Mouse (Mus musculus): ENCODE results near the gene Abhd17b. TPM values are rescaled to one million over a fixed set of nuclear protein-coding genes. Genes with fewer than 3 reads are reported as not detected.

The Abhd17b gene
- polyA plus RNA-seq, 1 experiment from 2014 or later, result 29.1 TPM

DNA sequence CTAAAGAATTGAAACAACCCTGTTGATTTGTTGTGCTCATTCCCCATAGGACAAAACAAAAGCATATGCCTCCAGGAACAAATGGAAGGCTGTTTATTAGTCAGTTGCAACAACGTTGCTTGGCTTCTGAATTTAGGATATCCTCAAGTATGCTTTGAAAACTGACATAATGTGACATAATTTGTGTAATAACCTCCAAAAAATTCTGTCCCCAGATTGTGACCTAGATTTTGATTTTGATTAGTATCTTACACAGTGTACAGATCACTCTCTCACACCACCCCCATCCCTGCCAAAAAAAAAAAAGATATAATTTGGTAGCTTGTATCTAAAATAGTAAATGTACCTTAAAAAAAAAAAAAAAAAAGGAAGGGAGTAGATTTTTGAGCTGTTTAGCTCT lies 7.7 kb downstream of the Abhd17b start:
- H3K27me3 ChIP-seq, result no peaks in the 10 kb centered on the region
- H3K9ac ChIP-seq, result no peak overlapping the region
- H3K27ac ChIP-seq, result no peak overlapping the region
- 0 out of 2 replicates have a peak, but pooled peaks cover 6% of the 10 kb centered on the region for H3K4me1 ChIP-seq
- 90% methylated on average over 1 of the region's 1 CpGs for WGBS
- ATAC-seq (replicated peaks; ENCODE audit: low FRiP score), result no peak
- no peaks in the 10 kb centered on the region for H3K36me3 ChIP-seq
- no peak overlapping the region for H3K4me3 ChIP-seq (replicated peaks)
- no peaks in the 10 kb centered on the region for H3K9me3 ChIP-seq (replicated peaks)
- no peak overlapping the region for H3K4me2 ChIP-seq

DNA sequence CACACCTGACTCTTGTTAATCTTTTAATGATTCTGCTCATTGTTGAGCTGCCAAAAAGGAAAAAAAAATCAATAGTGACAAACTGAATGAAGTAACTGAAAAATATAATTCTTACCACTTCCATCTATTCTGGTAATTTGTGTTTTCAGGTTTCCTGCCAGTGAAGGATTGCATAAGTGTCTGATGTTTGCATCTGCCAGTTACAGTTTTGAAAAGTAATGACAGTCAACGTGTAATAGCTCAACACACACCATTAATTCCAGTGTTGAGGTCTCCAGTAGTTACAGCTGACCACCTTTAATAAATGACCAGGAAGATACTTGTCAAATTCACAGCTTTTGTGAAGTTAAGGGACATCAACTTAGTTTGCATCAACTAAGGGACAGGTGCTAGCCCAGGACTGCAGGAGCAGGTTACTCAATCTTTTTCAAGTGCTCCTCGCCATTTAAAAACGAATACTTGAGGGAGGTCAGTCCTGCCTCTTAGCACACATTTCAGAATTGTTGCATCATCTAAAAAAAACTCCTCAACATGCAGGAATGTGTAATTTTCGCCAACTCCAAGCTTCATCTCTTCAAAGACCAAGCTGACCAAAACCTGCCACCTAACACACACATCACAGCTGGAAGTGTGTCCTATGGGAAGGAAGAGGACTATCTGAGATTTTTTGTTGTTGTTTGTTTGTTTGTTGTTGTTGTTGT lies 10.9 kb downstream of the Abhd17b start:
- no peak overlapping the region for H3K4me3 ChIP-seq (replicated peaks)
- no peak overlapping the region for H3K4me2 ChIP-seq
- no peaks in the 10 kb centered on the region for H3K9me3 ChIP-seq (replicated peaks)
- no peaks in the 10 kb centered on the region for H3K27me3 ChIP-seq
- H3K27ac ChIP-seq, result no peak overlapping the region
- 74% methylated on average over 4 of the region's 4 CpGs for WGBS
- H3K36me3 ChIP-seq, result no peaks in the 10 kb centered on the region
- no peak overlapping the region for H3K9ac ChIP-seq
- no peak for ATAC-seq (replicated peaks; ENCODE audit: low FRiP score)
- 0 out of 2 replicates have a peak, but pooled peaks cover 6% of the 10 kb centered on the region for H3K4me1 ChIP-seq

DNA sequence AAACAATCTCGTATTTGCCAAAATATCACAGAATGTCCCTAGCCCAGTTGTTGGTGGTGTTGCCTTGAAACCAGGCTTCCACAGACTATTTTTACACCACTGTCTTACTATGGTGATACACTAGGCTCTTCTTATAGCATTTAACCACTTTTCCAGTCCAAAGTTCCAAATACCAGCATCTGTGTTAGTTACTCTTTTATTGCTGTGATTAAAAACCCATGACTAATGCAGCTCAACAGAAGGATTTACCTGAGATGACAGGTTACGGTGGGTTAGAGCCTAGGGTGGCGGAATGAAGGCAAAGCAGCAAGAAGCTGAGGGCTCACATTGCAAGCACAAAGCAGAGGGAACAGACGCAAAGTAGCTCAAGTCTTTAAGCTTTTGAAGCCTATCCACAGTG lies 16.7 kb downstream of the Abhd17b start:
- Histone ChIP-seq H3K4me1 (no peaks in the 10 kb centered on the region), H3K4me2 (no peak overlapping the region), H3K9ac (no peak overlapping the region), H3K9me3 (replicated peaks) (peaks cover 4% of the 10 kb centered on the region; the same call in 1 of the 2 replicates), H3K27me3 (no peaks in the 10 kb centered on the region), H3K27ac (no peak overlapping the region), H3K4me3 (replicated peaks) (no peak overlapping the region), H3K36me3 (peaks cover 14% of the 10 kb centered on the region; the same call in 1 of the 2 replicates)
- no peak for ATAC-seq (replicated peaks; ENCODE audit: low FRiP score)
- WGBS, result 86% methylated on average over 4 of the region's 4 CpGs

DNA sequence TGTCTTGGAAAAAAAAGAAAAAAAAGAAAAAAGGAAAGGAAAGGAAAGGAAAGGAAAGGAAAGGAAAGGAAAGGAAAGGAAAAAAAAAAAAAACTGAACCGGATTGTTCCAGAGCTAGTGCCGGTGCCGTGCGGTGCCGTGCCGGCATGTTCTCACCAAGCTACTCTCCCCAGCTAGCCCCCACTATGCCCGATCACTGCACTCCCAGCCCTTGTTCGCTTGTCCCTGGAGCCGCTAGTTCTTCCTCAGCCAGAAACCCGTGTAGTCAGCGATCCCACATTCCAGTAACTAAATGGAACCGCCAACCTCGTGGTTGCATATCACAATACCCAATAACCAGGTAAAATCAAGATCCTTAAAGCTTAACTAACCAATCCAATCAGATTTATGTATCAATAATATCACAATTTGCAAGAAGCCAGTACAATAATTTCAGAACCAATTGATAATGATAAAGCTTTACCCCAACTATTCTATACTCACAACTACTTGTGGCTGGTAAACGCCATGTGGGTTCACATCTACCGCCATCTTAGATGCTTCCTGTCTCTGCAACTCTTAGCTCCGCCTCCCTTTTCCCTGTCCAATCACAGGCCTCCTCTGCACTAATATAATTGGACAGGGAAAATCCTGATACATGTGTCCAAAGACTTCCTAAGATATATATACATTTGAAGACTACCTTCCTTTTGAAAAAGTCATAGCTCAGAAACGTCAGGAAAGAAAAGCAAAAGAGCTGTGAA lies 21.5 kb downstream of the Abhd17b start:
- Histone ChIP-seq H3K4me2 (no peak overlapping the region), H3K4me3 (replicated peaks) (no peak overlapping the region), H3K4me1 (no peaks in the 10 kb centered on the region), H3K27me3 (no peaks in the 10 kb centered on the region), H3K9ac (no peak overlapping the region), H3K27ac (no peak overlapping the region), H3K36me3 (peaks cover 28% of the 10 kb centered on the region; the same call in 1 of the 2 replicates), H3K9me3 (replicated peaks) (peaks cover 4% of the 10 kb centered on the region)
- ATAC-seq (replicated peaks; ENCODE audit: low FRiP score), result no peak
- 96% methylated on average over 17 of the region's 17 CpGs for WGBS

DNA sequence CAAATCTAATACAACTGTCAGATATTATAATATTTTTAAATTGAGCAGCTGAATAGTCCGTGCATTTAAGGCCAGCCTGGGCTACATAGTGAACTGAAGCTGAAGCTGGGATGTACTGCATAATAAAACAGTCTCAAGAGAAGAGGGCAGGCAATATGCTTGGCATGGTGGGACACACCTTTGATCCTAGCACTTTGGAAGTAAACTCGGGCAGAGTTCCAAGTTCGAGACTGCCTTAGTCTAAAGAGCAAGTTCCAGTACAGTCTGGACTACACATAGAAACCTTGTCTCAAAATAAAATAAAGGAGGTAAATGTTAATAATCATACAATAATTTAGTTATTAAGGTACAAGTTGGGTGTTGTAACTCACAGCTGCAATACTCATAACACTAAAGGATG lies 27.1 kb downstream of the Abhd17b start:
- no peaks in the 10 kb centered on the region; the same call in 1 of the 2 replicates for H3K9me3 ChIP-seq (replicated peaks)
- no peaks in the 10 kb centered on the region for H3K4me1 ChIP-seq
- peaks cover 45% of the 10 kb centered on the region for H3K36me3 ChIP-seq
- H3K4me2 ChIP-seq, result no peak overlapping the region
- WGBS, result 95% methylated on average over 3 of the region's 3 CpGs
- H3K27me3 ChIP-seq, result no peaks in the 10 kb centered on the region
- ATAC-seq (replicated peaks; ENCODE audit: low FRiP score), result no peak
- H3K27ac ChIP-seq, result no peak overlapping the region
- H3K9ac ChIP-seq, result no peak overlapping the region
- H3K4me3 ChIP-seq (replicated peaks), result no peak overlapping the region

DNA sequence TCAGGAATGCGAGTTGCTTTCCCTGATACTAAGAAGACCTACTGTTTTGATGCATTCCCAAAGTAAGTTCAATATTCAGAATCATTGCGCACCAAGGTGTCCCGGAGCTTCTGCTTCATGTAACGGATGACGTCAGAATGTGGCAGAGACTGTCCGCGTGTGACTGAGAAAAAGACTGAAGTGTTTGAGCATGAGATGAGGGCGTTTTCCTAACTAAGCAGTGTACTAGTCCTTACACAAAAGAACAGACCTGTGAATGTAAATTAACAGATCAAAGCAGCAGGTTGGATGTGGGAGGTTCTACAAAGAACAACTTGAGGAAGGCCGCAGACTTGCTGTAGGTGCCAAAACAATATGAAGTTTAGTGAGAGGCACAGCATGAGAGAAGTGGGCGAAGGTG lies 28.0 kb downstream of the Abhd17b start:
- ATAC-seq (replicated peaks; ENCODE audit: low FRiP score), result no peak
- WGBS, result 95% methylated on average over 10 of the region's 10 CpGs
- H3K27ac ChIP-seq, result no peak overlapping the region

DNA sequence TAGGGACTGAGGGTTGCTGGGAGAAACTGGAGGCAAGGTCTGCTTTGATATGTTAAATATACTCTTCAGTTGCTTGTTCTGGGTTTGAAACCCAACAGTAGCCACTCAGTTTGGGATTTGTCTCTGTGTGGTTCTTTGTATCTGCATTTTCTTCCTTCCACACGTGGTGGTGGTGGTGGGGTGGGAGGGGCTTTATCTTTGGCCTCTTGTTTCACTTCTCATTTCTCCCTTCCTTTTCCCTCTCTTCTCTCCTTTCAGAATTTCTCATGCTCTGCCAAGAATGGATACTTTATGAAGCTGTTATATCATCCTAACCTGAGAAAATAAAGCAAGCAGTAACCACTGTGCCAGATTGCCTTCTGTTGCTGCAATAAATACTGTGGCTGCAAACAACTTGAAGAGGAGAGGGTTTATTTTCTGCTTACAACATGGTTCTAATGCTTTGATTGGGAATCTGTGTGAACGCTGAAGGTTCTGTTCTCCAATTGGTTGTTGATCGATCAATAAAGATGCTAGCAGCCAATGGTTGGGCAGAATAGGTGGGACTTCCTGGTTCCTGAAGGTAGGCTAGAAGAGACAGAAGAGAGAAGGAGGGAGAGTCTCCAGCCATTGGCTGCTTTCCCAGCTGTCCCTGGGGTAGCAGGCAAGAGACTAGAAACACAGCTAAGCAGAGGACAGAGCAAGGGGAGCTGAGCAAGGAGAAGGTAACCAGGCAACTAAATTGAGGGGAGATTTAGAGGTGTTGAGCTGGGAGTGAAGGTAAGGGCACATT lies 60.5 kb downstream of the Abhd17b start:
- WGBS, result 70% methylated on average over 3 of the region's 3 CpGs
- no peak; the same call in 1 of the 2 replicates for ATAC-seq (replicated peaks; ENCODE audit: low FRiP score)
- Histone ChIP-seq H3K4me1 (peaks cover 19% of the 10 kb centered on the region), H3K27me3 (no peaks in the 10 kb centered on the region), H3K9ac (no peak overlapping the region), H3K9me3 (replicated peaks) (no peaks in the 10 kb centered on the region), H3K36me3 (no peaks in the 10 kb centered on the region), H3K4me3 (replicated peaks) (no peak overlapping the region), H3K4me2 (peak overlapping the region; percentile 44; the same call in 1 of the 2 replicates), H3K27ac (0 out of 2 replicates have a peak overlapping the region, but pooled peaks have one; percentile 11)

More for the DNA sequence above, 28.0 kb downstream of the Abhd17b start:
- peaks cover 46% of the 10 kb centered on the region for H3K36me3 ChIP-seq
- H3K27me3 ChIP-seq, result no peaks in the 10 kb centered on the region
- H3K4me2 ChIP-seq, result no peak overlapping the region
- no peak overlapping the region for H3K4me3 ChIP-seq (replicated peaks)
- H3K4me1 ChIP-seq, result no peaks in the 10 kb centered on the region
- H3K9ac ChIP-seq, result no peak overlapping the region
- H3K9me3 ChIP-seq (replicated peaks), result no peaks in the 10 kb centered on the region

DNA sequence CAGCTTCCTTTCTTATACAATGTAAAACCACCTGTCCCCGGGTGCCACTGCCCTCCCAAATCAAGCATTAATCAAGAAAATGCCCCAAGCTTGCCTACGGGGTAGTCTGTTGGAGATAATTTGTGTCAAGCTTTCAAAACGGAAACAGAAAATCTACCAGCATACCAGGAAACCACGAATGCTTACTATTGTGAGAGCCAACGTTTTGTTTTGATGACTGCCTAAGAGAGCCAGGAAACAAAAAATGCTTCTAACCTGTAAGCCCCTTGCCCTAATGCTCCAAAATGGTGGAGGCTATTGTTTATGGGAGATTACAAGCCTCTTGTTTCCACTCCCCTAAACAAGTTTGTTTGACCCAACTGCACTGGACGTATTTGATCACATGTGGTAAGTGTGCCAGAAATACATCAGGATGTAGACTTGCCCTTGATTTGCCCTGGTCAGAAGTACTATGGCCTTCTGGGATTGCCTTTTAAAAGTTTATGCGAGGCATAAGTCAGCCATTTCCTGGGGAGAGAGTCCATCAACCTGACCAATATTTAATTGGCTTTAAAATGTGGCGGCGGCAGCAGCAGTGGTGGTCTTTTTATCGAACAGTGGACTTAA lies 61.4 kb downstream of the Abhd17b start:
- 38% methylated on average over 10 of the region's 10 CpGs for WGBS
- peak; percentile 52; the same call in 1 of the 2 replicates for ATAC-seq (replicated peaks; ENCODE audit: low FRiP score)
- H3K36me3 ChIP-seq, result no peaks in the 10 kb centered on the region
- H3K9me3 ChIP-seq (replicated peaks), result no peaks in the 10 kb centered on the region
- peak overlapping the region; percentile 11; the same call in 1 of the 2 replicates for H3K27ac ChIP-seq
- no peaks in the 10 kb centered on the region for H3K27me3 ChIP-seq
- H3K4me2 ChIP-seq, result peak overlapping the region; percentile 44
- H3K4me1 ChIP-seq, result peaks cover 19% of the 10 kb centered on the region
- H3K4me3 ChIP-seq (replicated peaks), result no peak overlapping the region
- no peak overlapping the region for H3K9ac ChIP-seq

DNA sequence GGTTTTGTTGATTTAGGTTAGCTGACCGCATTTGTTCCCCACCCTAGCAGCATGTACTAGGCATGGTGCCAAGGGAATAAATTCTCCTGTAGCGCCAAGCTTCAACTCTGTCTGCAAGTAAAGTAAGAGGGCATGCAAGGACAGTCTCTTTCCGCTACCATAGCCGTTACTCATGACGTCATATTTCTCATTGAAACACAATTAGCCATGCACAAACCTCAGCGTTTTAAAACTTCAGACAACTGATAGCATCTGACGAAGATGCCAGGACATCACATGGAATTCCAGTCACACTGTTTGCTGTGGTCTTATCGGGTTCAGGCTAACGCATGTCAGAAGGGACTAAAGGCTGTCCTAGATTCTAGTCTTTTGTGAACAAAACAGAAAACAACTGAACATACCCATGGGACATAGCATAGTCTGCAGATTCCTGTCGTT lies 62.0 kb downstream of the Abhd17b start:
- peak; percentile 85 for ATAC-seq (replicated peaks; ENCODE audit: low FRiP score)
- H3K36me3 ChIP-seq, result no peaks in the 10 kb centered on the region
- peak overlapping the region; percentile 11; the same call in 1 of the 2 replicates for H3K27ac ChIP-seq
- no peak overlapping the region for H3K9ac ChIP-seq
- H3K4me2 ChIP-seq, result peak overlapping the region; percentile 44
- no peaks in the 10 kb centered on the region for H3K9me3 ChIP-seq (replicated peaks)
- H3K4me1 ChIP-seq, result peaks cover 19% of the 10 kb centered on the region
- H3K4me3 ChIP-seq (replicated peaks), result peak overlapping the region; percentile 10; the same call in 1 of the 2 replicates
- 29% methylated on average over 10 of the region's 10 CpGs for WGBS
- no peaks in the 10 kb centered on the region for H3K27me3 ChIP-seq

DNA sequence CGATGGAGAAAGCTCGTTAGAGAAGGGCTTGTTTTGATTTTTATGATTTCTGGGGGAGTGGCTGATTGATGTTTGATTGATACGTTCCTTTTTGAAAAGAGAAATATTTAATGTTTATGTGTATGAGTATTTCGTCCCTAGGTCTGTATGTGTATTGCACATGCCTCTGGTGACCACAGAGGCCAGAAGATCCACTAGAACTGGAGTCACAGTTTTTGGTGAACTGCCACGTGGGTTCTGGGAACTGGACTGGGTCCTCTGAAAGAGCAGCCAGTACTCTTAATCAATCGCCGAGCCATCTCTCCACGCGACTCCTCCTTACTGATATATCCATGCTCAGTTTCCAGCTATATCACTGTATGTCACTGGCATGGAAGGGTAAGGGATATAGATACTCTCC lies 62.5 kb downstream of the Abhd17b start:
- Histone ChIP-seq H3K4me1 (peaks cover 19% of the 10 kb centered on the region), H3K27me3 (no peaks in the 10 kb centered on the region), H3K27ac (peak overlapping the region; percentile 11; the same call in 1 of the 2 replicates), H3K36me3 (no peaks in the 10 kb centered on the region), H3K4me3 (replicated peaks) (no peak overlapping the region), H3K9me3 (replicated peaks) (no peaks in the 10 kb centered on the region), H3K9ac (no peak overlapping the region), H3K4me2 (peak overlapping the region; percentile 44)
- ATAC-seq (replicated peaks; ENCODE audit: low FRiP score), result no peak
- WGBS, result 66% methylated on average over 9 of the region's 9 CpGs

DNA sequence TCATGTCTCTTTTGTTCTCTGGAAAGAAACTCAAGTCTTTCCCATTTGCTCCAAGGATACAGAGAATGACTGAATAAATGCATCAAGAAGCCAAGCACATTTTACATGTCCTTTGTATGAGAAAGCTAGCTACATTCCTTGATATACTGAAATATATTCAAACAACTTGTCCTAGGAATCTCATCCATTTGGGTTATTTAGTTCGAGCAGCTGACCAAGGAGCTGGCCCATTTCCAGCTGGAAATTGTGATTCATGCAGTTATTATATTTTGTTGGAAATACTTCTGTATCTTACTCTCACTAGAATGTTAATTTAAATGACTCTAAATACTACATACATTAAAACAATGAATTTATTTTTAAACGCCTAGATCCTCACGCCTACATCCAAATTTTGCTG lies 63.5 kb downstream of the Abhd17b start:
- no peaks in the 10 kb centered on the region for H3K9me3 ChIP-seq (replicated peaks)
- no peak overlapping the region for H3K4me2 ChIP-seq
- H3K9ac ChIP-seq, result no peak overlapping the region
- no peaks in the 10 kb centered on the region for H3K27me3 ChIP-seq
- no peak for ATAC-seq (replicated peaks; ENCODE audit: low FRiP score)
- H3K27ac ChIP-seq, result no peak overlapping the region
- H3K36me3 ChIP-seq, result no peaks in the 10 kb centered on the region
- no peak overlapping the region for H3K4me3 ChIP-seq (replicated peaks)
- peaks cover 19% of the 10 kb centered on the region for H3K4me1 ChIP-seq
- 88% methylated on average over 3 of the region's 3 CpGs for WGBS
